Mouse (Mus musculus) sigmoid colon, adult 10 weeks (tissue): ENCODE data around the gene Tmed4. TPM values are rescaled to one million over a fixed set of nuclear protein-coding genes. Genes with fewer than 3 reads are reported as not detected.

Experiments used
- polyA plus RNA-seq: library from polyadenylated mRNA; stranded (reverse); fragments of 350-450 nt; fragmentation: Illumina TruSeq; extraction: RNeasy Lipid Tissue Mini Kit (QIAGEN cat#74804); gene quantifications from one replicate; pipeline ENCODE4 v1.2.3, GENCODE M21; 2014; ENCODE audit warnings: low read depth, low replicate concordance

Tmed4 gene
- polyA plus RNA-seq: 33.3 TPM

GRCm38 (mm10) chr11:6274387-6275093, at the start of gene Tmed4:
Tmed4 (minus strand) TSS chr11:6274870.

DNA sequence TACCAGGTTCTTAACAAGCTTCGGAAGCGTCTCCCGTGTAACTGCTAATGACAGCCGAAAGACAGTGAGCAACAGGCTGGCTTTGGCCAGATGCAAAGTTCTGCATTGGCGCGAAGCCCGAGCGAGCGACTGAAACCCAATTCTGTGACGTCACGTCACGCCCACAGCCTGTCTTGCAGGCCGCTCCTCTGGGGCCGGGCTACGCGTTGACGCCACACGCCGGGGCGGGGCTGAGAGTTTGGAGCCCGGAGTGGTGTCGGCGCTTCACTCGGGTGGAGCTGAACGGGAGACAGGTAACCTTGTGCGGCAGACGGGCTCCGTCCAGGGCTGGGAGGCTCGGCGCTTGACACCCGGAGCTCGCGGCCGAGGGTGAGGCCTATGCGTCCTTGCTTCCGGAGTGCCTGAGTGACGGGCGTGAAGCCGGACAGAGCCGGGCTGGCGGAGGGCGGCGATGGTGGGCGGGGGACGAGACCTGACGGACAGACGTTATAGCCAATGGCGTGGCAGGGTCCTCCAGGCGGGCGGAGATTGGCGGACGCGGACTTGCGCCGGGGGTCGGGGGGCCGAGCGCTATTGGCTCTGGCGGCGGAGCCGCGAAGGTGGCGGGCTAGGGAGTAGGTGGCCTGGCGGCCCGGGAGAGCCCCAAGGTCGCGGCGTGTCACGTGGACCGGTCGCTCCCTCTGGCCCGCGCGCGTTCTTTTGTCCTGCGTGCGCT, 16.9 kb upstream of the Tmed4 start, which contains the start of gene Ogdh:
Gene Ogdh, plus strand, starts transcription at position 233 of the 715 bp plus-strand sequence.

GRCm38 (mm10) chr11:6267320-6268254, 7.1 kb downstream of the Tmed4 start, which contains the start of gene Ddx56:
Ddx56 (minus strand) TSS chr11:6267772.

GRCm38 (mm10) chr11:6230012-6230411, 44.7 kb downstream of the Tmed4 start, which contains the start of gene Npc1l1:
Npc1l1 (minus strand) TSS chr11:6230143.

Other genes starting within 250 kb of the Tmed4 start
- 2.1 TPM for gene Camk2b, start 208.5 kb downstream of the Tmed4 start, polyA plus RNA-seq
- not detected for gene A730071L15Rik, start 74.8 kb downstream of the Tmed4 start, polyA plus RNA-seq
- gene Nudcd3, start 74.5 kb downstream of the Tmed4 start, polyA plus RNA-seq: 17.1 TPM
- gene Npc1l1, start 44.7 kb downstream of the Tmed4 start, polyA plus RNA-seq: not detected
- 7.0 TPM for gene Ddx56, start 7.1 kb downstream of the Tmed4 start, polyA plus RNA-seq
- gene Ogdh, start 16.8 kb upstream of the Tmed4 start, polyA plus RNA-seq: 80.8 TPM
- 1.1 TPM for gene Zmiz2, start 114.2 kb upstream of the Tmed4 start, polyA plus RNA-seq
- gene Ppia, start 140.6 kb upstream of the Tmed4 start, polyA plus RNA-seq: 849 TPM
- 11.7 TPM for gene H2afv, start 169.6 kb upstream of the Tmed4 start, polyA plus RNA-seq
- gene Purb, start 201.0 kb upstream of the Tmed4 start, polyA plus RNA-seq: 233 TPM
- 1.1 TPM for gene Myo1g, start 246.1 kb upstream of the Tmed4 start, polyA plus RNA-seq